Mouse (Mus musculus) WW6 (cell line): ENCODE measurements around the gene Cemip.
A peak's percentile ranks its signal among the peaks of the same experiment; 100 is the strongest.

Experiments used
- DNase-seq: peaks from one replicate; pipeline ENCODE4 v3.0.0-alpha.2; 2013; ENCODE audit warnings: low read depth, low spot score

Gene Cemip

DNA sequence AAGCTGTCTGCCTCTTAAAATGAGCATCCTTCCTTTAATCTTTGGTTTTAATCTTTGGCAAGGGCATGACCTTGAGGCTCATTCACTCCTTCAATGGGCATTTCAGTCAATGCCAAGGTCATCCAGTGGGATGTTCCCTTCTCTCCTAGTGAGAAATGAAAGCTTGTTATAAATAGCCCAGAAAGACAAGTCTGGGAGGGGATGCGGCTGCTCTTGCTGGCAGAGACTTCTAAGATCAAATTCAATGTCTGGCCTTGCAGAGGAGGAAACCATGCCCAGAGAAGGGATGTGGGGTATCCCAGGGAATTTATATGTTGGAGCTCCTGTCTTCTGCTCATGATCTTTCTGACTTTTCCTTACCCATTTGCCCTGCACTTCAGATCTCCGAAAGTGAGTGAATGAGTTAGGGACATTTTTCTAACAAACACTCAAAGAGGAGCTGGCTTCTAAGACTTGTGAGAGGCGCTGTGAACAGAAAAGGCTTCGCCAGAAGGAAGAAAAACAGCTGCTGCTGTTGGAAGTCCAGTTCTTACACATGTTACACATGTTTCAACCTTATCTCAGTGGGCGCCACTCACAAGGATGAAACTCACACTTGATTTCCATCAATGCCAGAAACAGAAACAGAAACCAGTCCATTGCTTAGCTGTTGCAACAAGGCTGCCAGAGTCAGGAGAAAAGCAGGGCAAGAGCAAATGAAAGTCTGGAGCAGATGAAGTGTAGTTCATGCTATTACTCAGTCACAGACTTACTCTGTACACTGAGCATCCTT is 120.1 kb downstream of the Cemip start:
- DNase-seq, result no peak

DNA sequence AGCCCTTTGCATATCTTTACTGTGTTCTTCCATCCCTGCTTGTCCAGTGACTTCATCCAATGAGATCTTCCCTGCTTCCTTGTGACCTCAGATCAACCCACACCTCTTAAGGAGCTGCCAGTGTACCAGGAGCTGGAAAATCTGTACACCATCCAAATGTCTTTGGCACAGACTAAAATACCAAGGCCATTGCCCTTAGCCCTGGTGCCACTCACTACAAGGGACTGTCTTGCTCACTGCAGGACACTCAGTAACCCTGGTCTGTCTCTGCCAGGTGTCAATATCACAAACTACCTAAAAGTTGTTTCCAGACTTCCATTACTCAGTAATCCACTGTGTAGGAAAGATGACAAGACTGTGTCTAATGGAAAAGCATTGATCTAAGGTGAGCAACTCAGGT is 121.1 kb downstream of the Cemip start:
- no peak for DNase-seq

DNA sequence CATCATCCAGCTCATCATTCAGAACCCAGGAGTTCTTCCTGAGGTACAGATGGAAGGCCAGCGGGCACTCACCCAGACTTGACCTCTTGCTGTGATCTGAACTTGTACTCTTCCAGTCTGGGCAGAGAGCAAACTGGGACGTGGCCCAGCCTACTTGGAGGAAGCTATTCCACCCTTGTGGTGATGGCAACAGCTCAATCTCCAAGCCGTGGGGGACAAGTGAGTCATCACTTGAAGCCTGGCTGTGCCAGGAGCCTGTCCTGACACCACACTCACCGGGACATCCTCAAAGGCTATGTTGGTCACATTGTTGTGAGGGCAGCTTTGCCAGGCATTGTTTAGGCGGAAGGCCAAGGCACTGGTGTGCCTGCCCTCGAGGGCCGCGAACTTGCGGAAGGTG is 133.8 kb downstream of the Cemip start:
- DNase-seq, result no peak

DNA sequence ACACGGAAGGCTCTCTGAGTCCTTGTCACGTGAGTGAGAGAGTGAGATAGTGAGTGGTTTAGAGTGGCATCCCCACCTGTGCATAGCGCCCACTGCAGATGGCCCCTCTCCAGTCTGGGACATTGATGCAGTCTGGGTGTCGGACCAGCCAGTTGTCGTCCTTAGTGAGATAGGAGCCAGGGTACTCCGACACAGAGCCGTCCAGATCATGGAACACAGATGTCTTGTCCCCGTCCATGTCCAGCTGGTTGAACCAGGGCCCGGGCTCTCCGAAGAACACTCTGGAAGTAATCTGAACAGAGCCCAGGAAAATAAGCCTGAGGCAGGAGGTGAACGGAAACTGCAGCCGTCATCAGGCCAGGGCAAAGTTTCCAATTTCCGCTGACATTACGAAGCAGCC is 135.0 kb downstream of the Cemip start:
- no peak for DNase-seq

DNA sequence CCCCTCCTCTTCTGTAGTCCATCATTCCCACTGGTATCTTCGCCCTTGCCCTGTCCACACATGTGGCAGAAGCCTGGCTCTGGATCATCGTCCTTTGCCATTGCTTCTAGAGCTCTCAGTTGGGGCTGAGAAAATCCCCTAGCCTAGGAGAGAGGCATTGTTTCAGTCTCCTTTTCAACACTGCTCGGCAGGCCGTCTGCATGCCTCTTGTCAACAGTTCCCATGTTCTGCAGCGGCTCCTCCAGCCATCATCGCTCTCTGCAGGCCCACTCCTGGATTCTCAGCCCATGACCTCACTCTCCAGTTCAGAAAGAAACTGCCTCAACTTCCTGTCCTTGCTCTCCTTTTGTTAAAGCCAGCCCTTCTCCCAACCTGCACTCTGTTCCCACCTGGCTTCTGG is 136.6 kb downstream of the Cemip start:
- no peak for DNase-seq

DNA sequence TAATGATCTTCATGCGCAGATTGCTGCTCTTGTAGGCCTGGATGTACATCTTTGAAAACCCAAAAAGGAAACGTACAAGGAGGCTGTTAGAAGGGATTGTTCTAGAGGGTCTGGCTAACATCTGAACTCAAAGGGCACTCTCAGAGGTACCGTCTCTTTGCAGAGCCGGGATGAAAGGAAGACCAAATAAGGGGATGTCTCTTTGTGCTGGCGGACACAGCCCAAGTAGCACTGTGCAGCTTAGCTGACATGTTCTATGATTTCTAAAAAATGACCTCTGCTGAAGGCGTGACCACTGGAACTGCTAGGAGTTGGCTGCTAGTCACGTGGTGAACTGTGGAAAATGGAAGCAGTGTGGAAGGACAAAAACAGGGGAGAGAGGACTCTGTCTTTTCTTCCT is 137.6 kb downstream of the Cemip start:
- no peak for DNase-seq

DNA sequence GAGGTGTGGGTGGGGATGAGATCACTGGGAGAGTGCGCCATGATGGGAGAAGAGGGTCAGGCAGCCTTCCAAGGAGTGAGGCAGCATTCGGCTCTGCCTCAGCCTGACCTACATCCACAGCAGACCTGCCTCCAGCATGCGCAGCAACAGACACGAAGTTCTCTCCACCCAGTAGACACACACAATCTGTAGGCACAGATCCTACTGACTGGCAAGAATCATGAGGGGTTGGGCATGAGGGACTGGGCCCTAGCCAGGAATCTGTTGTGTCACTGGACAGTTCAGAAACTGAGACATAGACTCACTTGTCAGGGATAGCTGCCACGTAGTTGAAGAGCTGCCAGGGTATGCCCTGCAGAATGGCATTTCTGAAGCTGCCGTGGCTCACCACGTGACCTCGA is 144.6 kb downstream of the Cemip start:
- DNase-seq, result no peak

DNA sequence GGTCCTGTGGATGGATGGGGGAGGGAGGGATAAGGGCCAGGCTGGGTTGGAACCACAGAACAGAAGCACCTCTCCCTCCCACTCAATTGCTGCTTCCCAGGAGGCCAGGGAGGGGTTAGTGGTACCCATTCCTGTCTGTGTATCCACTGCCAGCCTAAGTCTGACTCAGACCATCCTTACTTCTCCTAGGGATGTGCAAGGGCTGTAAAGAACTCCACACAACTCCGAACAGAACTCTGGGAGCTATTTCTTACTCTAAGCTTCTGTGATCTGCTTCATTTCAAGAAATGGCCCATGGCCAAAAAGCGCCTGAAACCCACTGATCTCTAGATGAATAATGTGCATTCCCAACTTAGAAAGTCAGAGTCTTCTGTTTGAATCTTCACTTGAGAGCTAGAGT is 146.2 kb downstream of the Cemip start:
- no peak for DNase-seq

DNA sequence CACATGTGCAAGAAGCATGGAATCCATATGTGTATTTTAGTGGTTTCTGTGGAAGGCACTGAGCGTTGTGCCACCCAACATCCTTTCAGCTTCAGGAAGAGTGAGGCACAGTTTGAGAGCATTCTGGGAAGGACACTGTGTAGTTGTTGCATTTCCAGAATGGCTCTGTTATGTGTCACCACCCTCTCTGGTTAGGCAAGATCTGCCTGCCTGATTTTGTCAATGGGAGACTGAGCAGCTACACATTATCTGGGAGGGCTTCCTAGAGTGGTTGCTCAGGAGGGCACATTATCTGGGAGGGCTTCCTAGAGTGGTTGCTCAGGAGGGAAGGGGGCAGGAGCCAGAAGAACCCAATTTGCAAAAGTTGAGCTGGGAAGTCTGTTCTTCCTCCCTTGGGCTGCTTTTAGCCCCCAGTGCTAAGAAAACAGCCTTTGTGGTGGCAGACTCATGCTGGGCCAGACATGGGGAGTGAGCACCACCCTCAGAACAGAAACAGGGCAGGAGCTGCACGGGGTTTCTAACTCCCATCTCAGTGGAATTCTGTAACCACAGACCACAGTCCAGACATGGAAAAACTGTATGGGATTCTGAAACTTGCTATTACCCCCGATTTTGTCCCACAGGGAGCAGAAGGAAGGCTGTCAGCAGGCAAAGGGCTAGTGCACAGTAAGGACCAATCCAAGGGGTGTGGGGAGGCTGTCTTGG is 147.1 kb downstream of the Cemip start:
- DNase-seq, result no peak

DNA sequence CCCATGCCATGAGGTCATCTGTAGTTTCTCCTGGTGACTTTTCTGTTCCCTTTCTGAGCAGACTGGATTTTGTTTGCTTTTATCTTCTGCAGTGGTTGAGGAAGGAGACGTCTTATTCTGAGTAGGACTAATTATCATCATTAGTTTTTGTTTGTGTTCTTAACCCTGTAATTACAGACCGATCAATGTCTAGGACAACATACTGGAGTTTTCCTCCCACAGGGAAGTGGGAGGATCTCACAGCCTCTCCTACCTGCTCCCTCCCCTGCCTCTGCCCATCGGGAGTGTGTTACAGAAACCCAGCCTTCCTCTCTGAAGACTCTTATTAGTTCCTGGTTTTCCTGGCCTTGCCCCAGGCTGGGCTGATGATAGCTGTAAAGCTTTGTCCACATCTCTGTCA is 164.7 kb downstream of the Cemip start:
- no peak for DNase-seq

DNA sequence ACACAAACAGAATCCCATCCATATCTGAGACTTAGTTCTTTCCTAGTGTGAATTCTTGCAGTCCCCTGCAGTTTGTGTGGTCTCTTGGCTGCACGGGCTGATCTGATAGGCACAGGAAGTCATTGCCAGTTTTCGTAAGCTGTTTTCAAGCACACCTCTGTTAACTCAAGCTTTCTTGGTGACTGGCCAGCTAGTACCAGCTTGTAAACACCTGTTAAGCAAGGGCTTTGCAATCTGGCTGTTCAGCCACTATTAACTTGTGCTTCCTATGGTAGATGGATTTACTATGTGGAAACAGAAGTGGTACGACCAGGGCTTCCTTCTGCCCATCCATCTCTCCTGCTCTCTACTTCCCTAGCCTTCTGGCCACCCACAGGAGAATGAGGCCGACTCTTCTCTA is 166.1 kb downstream of the Cemip start:
- no peak for DNase-seq

DNA sequence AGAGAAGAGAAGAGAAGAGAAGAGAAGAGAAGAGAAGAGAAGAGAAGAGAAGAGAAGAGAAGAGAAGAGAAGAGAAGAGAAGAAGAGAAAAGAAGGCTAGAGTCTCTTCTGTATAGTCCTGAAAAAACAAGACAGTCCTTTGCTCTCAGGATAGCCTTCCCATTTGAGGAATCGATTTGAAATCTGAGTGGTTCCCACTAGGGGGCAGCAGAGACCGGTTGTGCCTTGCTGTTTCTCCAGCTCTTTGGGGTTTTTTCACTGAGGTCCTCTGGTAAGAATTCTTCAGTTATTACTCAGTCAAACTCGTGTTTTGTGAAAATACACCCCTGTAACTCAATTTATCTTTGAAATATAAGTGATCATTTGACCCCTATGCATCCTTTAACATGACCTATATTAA is 171.7 kb downstream of the Cemip start:
- DNase-seq, result peak; percentile 39

DNA sequence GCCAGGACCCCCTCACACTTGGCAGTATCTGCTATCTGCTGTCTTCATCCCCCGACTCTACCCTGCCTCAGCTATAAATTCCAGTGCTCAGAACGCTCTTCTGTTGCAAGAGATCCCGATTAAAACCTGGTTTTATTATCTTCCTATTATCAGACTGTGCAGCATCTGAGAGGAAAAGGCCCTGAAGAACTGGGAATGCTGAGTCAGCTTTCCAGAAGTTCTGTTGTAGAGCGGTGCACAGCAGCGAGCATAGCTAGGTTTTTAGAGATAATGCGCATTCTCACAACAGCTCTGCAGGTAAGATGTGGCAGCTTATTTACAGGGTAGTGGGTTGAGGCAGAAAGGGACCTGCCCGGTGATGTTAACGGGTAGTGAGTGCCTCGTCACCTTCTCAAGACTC is 172.3 kb downstream of the Cemip start:
- DNase-seq, result no peak

DNA sequence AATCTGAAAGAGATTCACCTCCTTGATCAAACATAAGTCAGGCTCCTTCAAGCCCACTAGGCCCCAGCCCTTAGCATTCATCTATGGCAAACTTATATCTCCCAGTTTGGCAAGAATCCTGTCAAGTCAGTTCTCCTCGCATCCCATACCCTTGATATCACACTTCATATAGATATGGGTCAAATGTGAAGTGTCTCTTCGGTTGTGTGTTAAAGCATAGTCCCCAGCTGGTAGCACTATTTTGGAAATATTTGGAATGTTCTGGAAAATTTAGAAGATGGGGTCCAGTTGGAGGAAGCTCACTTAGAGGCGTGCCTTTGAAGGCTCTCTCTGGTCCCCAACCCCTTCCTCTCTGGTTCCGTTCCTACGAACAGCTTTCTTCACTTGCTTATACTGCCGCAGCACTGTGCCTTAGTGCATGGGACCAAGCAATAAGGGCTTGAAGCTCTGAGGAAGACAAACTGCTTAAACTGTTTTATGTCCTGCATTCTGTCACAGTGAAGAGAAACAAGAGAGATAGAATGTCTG is 172.8 kb downstream of the Cemip start:
- no peak for DNase-seq

DNA sequence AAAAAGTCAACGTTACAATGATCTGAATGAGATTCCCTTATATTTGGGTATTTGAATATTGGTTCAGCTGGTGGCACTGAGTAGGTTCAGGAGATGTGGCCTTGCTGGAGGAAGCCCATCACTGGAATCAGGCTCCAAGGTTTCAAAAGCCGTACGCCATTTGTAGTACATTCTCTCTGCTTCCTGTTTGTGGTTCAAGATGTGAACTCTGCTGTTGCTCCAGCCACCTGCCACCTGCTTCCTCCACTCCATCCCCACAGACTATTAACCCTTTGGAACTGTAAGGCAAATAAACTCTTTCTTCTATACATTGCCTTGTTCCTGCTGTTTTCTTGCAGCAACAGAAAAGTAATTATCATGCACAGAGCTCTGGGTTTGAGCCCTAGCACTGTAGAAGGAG is 174.4 kb downstream of the Cemip start:
- DNase-seq, result no peak

DNA sequence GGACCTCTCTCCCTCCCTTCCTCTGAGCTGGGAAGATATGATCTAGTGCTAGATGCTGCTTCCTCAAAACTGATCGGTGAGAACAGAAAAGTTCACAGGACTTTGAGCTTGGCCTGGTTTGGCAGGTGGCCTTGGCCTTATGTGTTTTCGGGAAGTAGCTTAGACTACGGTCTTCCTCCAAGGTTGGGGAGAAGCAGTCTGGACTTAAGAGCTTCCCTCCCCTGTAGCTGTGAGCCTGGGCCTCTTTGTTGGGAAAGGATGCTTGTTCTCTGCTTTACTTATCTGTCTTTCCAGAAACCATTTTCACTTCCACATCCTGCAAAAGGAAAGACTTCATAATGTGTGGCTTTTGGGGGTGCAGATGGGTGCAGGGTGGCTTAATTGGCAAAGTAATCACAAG is 181.5 kb downstream of the Cemip start:
- no peak for DNase-seq

DNA sequence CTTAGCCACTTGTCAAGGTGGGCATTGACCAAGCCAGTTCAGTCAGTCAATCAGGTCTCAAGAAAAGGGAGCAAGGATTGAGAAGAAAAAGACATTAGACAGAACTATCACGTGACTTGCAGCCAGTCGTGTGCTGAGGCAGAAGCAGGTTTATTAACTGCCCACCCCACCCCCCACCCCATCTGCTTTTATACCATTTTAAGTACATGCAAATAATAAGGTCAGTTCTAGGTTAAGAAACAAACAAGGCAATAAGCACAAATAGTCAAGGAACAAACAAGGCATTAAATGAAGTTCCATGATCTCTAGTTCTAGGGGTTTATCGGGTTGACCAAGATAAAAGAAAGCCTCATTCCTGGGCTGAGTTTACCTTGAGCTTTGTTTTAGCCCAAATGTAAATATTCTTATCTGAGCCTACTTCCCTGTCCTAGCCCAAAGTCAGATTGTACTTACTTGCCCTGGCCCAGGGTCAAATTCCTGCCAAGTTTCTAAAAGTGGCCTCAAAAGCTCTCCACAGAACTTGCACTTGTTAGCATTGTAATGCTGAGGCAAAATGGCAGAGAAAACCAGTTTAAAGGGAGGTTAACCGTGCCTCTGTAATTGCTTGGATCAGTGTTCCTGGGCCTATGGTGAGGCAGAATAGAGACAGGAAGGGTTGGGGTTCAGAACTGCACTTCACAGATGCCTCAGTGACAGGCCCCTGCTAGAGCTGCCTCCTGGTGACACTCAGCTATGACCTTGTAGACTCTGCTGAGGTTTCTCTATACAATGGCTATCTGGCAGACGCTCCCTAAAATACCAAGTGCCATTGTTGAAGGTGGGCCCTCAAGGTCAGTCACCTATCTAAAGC is 183.8 kb downstream of the Cemip start:
- no peak for DNase-seq

DNA sequence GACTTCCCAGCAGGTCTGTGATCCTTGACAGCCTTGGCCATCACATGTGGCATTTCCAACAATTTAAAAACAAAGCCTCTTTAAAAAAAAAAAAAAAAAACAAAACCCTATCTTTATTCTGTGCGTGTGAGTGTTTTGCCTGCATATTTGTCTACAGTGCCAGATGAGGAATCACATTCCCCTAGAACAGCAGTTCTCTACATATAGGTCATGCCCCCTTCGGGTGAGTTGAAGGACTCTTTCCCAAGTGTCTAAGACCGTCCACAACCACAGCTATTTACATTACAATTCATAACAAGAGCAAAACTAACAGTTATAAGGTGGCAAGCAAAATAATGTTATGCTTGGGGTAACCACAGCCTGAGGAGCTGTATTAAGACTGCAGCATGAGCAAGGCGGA is 184.9 kb downstream of the Cemip start:
- DNase-seq, result no peak

DNA sequence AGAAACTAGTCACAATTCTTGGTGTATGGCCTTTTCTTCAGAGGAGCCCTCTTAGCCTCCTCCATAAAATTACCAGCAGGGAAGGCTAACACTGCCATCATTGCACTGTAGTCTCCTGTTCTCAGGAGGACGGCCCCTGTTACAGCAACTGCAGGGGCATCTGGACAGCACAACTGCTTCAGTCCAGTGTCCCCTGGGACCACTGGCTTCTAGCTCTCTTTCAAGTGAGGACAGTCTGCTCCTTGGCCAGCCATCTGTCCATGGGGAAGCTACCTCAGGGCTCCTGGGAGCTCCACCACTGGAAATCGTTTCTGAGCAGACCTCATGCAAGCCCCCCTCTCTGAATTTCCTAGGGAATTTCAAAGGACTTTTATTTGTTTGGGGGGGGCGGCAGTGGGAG is 185.8 kb downstream of the Cemip start:
- no peak for DNase-seq

DNA sequence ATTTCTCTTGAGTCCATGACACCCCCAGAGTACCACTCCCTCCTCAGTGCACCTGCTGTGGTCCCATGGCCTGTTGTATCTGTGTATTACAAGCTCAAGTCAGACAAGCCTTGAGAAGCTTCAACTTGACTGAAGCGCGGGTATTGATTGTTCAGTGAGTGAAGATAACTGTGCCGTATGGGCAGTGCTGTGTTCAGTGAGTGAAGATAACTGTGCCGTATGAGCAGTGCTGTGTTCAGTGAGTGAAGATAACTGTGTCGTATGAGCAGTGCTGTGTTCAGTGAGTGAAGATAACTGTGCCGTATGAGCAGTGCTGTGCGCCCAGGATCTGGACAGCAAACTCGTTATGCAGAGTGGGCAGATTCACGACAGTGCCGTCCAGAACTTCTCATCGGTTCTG is 188.0 kb downstream of the Cemip start:
- DNase-seq, result no peak

DNA sequence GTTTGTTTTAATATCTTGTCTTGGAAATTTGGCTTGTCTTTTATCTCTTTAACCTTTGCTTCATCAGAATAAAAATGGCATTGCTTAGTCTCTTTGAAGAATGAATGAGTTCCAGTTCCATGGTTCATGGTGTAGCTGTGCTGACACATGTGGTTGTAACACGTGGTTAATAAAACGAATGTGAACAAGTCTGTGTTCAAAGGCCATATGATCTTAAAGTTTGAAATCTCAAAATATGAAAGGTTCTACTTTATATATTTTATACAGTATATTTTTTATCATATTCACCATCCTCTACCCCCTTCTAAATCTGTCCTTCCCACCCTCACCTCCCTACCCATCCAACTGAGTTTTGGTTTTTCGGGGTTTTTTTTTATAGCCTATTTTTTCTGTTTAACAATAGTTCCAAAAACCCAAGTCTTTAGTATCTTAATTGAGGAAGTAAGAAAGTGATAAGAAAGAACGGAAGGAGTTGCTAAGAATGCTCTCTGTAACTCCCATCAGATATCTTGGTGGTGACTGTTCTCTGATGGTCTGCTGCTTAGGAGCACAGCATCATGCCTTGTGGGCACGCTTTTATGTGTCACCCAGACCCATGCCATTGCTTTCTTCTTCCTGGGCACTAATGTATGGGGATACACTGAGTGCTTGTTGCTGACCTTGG is 190.1 kb downstream of the Cemip start:
- DNase-seq, result no peak

DNA sequence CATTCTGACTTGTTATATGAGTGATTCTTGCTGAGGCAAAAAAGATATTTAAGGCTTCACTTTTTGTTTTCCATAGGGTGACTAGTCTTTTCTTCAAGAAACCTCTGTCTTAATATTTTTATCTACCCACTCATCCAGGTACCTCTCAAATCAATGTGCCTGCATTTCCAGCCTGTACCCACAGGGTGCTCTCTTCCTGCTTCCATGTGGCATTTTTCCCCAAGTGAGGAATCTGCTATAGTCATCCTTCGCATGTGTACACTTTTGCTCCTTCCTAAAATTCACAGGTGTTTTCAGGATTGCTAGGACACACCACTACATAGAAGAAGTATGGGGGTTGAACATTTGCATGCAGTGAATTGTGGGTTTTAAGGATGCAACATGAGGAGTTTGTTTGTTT is 192.0 kb downstream of the Cemip start:
- no peak for DNase-seq
